Mouse (Mus musculus) embryonic facial prominence, embryonic 12.5 days (tissue): ENCODE results near the gene C2. TPM values are rescaled to one million over a fixed set of nuclear protein-coding genes. Genes with fewer than 3 reads are reported as not detected.
"Not testable (repeated sequence)": the region's sequence is repeated elsewhere in the genome, so short reads cannot be mapped to it uniquely, and the experiment has no call there.

Source experiments
- ATAC-seq: fragments of 200-750 bp; cut with Nextera tagmentation; 2 replicates; pipeline ENCODE4 v1.8.0; 2017; ENCODE audit not compliant: insufficient number of reproducible peaks, insufficient read depth, low FRiP score, low TSS enrichment
- H3K27ac ChIP-seq: fragments of 300-500 bp; sonication (generic); 2 replicates; pipeline ENCODE4 v1.5.1; 2016; ENCODE audit warnings: mild to moderate bottlenecking
- H3K27me3 ChIP-seq: fragments of 300-500 bp; sonication (generic); 2 replicates; pipeline ENCODE4 v1.6.1; 2016; ENCODE audit warnings: mild to moderate bottlenecking, moderate library complexity
- H3K36me3 ChIP-seq: fragments of 300-500 bp; sonication (generic); 2 replicates; pipeline ENCODE4 v1.6.1; 2016; ENCODE audit warnings: mild to moderate bottlenecking
- H3K4me1 ChIP-seq: fragments of 300-500 bp; sonication (generic); 2 replicates; pipeline ENCODE4 v1.6.1; 2016
- H3K4me2 ChIP-seq: fragments of 300-500 bp; sonication (generic); replicated peaks from 2 replicates; pipeline ENCODE4 v1.6.1; 2016; ENCODE audit warnings: mild to moderate bottlenecking, moderate library complexity
- H3K4me3 ChIP-seq: fragments of 300-500 bp; sonication (generic); 2 replicates; pipeline ENCODE4 v1.5.1; 2016; ENCODE audit warnings: mild to moderate bottlenecking
- H3K9ac ChIP-seq: fragments of 300-500 bp; sonication (generic); 2 replicates; pipeline ENCODE4 v1.6.1; 2016; ENCODE audit warnings: mild to moderate bottlenecking, moderate library complexity
- H3K9me3 ChIP-seq: fragments of 300-500 bp; sonication (generic); 2 replicates; pipeline ENCODE4 v1.6.1; 2016; ENCODE audit warnings: mild to moderate bottlenecking, moderate library complexity
- WGBS: fragments of 180-500 bp; shearing (Covaris S2); methylation state at CpG from one replicate; pipeline ENCODE4 v1.1.7; 2016; 5-methylcytosine and 5-hydroxymethylcytosine counted together
- polyA plus RNA-seq: library from polyadenylated mRNA; unstranded; fragments of >200 nt; fragmentation: Nextera tagmentation; extraction: Ambion mirVana; gene quantifications from 2 replicates; pipeline ENCODE4 v1.2.1, GENCODE M21; 2016

C2 gene
- polyA plus RNA-seq, 1 experiment from 2014 or later: 1.2 TPM

DNA sequence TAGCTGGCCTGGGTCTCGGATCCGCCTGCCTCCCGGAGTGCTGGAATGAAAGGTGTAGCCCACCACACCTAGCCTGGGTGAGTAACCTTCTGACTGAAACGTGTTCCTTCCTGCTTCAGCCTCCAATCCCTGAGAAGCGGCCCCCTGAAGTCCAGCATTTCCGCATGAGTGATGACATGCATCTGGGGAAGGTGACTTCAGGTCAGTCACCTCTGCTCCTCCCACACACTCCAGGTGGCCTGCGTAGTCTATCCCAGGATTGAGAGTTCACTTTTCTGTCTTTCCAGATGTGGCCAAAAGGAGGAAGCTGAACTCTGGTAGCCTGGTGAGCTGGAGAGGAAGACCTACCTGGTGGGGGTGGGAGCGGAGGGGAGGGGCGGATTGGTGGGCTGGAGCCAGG, 4.8 kb upstream of the C2 start:
- peaks cover 62% of the 10 kb centered on the region for H3K36me3 ChIP-seq

DNA sequence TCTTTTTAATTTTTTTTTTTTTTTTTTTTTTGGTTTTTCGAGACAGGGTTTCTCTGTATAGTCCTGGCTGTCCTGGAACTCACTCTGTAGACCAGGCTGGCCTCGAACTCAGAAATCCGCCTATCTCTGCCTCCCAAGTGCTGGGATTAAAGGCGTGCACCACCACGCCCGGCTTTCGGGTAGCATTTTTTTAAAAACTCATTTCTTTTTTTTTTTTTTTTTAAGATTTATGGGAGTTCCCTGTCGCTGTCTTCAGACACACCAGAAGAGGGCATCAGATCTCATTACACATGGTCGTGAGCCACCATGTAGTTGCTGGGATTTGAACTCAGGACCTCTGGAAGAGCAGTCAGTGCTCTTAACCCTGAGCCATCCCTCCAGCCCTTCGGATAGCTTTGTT, 3.9 kb upstream of the C2 start:
- not testable (repeated sequence) for H3K27me3 ChIP-seq, ATAC-seq, H3K4me2 ChIP-seq, H3K27ac ChIP-seq, H3K4me3 ChIP-seq, H3K9ac ChIP-seq, H3K9me3 ChIP-seq
- H3K4me1 ChIP-seq: peaks cover 13% of the 10 kb centered on the region
- H3K36me3 ChIP-seq: peaks cover 52% of the 10 kb centered on the region
- WGBS: 90% methylated on average over 9 of the region's 10 CpGs

More for the DNA sequence above, 4.8 kb upstream of the C2 start:
- peaks cover 7% of the 10 kb centered on the region; the same call in 1 of the 2 replicates for H3K4me1 ChIP-seq
- H3K4me2 ChIP-seq: no peak overlapping the region
- WGBS: 90% methylated on average over 9 of the region's 9 CpGs
- ATAC-seq: no peak
- H3K9me3 ChIP-seq: no peaks in the 10 kb centered on the region
- no peak overlapping the region for H3K27ac ChIP-seq
- H3K27me3 ChIP-seq: no peaks in the 10 kb centered on the region
- H3K9ac ChIP-seq: no peak overlapping the region
- H3K4me3 ChIP-seq: no peak overlapping the region

DNA sequence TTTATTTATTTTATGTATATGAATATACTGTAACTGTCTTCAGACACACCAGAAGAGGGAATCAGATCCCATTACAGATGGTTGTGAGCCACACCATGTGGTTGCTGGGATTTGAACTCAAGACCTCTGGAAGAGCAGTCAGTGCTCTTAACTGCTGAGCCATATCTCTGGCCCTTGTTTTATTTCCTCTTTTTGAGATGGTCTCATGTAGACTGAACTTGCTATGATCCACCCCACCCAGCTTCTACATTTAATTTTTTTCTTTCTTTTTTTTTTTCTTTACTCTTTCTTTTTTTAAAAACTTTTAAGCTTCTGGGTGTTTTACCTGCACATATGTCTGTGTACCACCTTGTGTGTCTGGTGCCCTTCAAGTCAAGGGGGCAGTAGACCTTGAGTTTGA, 2.8 kb upstream of the C2 start:
- ATAC-seq, H3K9me3 ChIP-seq, H3K4me3 ChIP-seq, H3K4me2 ChIP-seq, H3K27ac ChIP-seq, H3K27me3 ChIP-seq, H3K9ac ChIP-seq: not testable (repeated sequence)
- H3K4me1 ChIP-seq: peaks cover 23% of the 10 kb centered on the region
- H3K36me3 ChIP-seq: peaks cover 49% of the 10 kb centered on the region

DNA sequence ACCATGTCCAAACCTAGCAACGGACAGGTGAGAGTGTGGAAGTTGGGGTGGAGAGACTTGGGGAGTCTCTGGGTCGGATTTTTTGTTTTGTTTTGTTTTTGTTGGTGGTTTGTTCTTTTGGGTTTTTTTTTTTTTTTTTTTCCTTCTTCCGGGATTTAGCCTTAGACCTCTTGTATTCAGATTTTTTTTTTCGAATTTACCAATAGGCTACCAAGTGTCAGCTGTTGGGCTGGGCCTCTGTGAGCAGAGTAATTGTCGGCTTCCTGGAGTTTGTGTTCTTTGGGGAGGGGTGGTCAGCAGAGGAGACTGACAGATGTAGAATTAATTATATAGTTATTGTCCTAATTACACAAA, 1.8 kb upstream of the C2 start:
- H3K36me3 ChIP-seq: peaks cover 40% of the 10 kb centered on the region
- H3K27me3 ChIP-seq: no peaks in the 10 kb centered on the region
- peak overlapping the region; percentile 99 for H3K4me3 ChIP-seq
- peak overlapping the region; percentile 97 for H3K4me2 ChIP-seq
- 0 out of 2 replicates have a peak, but pooled peaks cover 4% of the 10 kb centered on the region for H3K9me3 ChIP-seq
- no peak for ATAC-seq
- peaks cover 31% of the 10 kb centered on the region for H3K4me1 ChIP-seq
- peak overlapping the region; percentile 96 for H3K27ac ChIP-seq
- under 1% methylated on average over 5 of the region's 5 CpGs for WGBS
- H3K9ac ChIP-seq: peak overlapping the region; percentile 98

DNA sequence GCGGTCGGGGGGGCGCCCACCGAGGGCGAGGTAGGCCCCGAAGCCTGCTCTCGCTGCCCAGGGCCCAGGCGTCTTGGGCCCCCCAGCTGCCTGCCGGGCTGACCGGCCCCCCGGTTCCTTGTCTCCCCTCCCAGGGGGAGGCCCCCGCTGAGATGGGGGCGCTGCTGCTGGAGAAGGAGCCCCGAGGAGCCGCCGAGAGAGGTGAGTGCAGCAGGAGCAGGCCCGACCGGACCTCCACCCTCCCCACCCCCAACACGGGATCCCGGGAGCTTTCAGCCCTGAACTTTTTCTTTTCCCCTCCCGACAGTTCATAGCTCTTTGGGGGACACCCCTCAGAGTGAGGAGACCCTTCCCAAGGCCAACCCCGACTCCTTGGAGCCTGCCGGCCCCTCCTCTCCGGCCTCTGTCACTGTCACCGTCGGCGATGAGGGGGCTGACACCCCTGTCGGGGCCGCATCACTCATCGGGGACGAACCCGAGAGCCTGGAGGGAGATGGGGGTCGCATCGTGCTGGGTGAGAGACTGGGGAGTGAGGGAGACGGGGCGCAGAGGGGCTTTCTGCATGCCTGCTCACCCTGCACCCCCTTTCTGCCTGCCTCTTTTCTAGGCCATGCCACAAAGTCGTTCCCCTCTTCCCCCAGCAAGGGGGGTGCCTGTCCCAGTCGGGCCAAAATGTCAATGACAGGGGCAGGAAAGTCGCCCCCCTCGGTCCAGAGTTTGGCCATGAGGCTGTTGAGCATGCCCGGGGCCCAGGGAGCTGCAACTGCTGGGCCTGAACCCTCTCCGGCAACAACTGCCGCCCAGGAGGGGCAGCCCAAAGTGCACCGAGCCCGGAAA, 1.2 kb upstream of the C2 start:
- H3K9ac ChIP-seq: peak overlapping the region; percentile 98
- no peaks in the 10 kb centered on the region for H3K27me3 ChIP-seq
- no peak for ATAC-seq
- H3K4me3 ChIP-seq: peak overlapping the region; percentile 99
- H3K36me3 ChIP-seq: peaks cover 34% of the 10 kb centered on the region
- under 1% methylated on average over 41 of the region's 45 CpGs for WGBS
- peak overlapping the region; percentile 96 for H3K27ac ChIP-seq
- peaks cover 31% of the 10 kb centered on the region for H3K4me1 ChIP-seq
- H3K4me2 ChIP-seq: peak overlapping the region; percentile 97
- H3K9me3 ChIP-seq: 0 out of 2 replicates have a peak, but pooled peaks cover 4% of the 10 kb centered on the region

DNA sequence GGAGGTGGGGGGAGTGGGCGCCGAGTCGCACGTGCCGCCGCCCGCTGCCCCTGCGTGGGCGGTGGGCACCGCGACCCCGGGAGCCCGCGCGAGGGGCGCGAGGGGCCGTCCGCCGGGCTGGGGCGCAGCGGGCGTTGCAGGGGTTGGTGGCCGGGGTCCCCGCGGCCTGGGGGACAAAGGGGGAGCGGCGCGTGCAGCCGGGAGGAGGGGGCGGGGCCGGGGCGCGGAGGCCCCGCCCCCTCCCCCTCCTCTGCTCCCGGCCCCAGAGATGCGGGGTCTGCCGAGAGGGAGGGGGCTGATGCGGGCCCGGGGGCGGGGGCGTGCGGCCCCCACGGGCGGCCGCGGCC, 614 bp upstream of the C2 start:
- under 1% methylated on average over 16 of the region's 47 CpGs for WGBS
- Histone ChIP-seq H3K4me2 (peak overlapping the region; percentile 97), H3K4me1 (peaks cover 34% of the 10 kb centered on the region), H3K27me3 (no peaks in the 10 kb centered on the region), H3K27ac (peak overlapping the region; percentile 96), H3K9me3 (0 out of 2 replicates have a peak, but pooled peaks cover 4% of the 10 kb centered on the region), H3K36me3 (peaks cover 30% of the 10 kb centered on the region), H3K4me3 (peak overlapping the region; percentile 99), H3K9ac (peak overlapping the region; percentile 98)
- ATAC-seq: no peak

DNA sequence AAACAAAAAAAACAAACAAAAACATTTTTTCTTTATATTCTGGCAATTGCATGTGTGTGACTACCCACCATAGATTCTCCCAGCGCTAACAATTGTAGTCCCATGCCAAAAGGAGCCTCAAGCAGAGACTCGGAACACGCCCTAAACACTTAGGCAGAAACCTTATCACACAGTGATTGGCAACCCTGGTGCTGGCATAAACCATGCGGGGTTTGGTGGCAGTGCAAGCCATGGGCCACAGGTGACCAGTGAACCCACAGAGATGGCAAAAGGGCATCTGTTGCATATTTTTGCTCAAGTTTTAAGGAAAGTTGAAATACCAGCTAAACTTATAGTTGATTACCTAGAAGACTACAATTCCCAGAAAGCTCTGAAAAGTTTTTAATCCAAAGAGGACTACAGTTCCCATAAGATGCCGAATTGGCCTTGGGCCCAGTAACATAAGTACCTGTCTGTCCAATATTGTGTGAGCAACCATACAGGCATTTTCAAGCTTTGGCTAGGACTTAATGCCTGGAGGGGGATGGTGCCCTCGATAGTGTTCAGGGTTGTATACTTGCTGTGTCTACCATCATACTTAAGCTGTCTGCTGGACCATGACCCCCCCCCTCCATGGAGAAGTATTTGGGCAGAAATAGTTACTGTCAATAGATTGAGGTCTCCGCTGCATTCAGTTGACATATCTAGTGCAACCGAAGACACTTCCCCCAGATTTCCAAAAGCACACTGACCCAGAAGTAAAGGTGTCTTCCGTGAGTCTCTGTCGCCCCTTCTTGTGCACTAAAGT, 499 bp downstream of the C2 start:
- H3K9ac ChIP-seq: peak overlapping the region; percentile 98
- H3K4me2 ChIP-seq: peak overlapping the region; percentile 97
- 23% methylated on average over 10 of the region's 10 CpGs for WGBS
- peak overlapping the region; percentile 99 for H3K4me3 ChIP-seq
- H3K4me1 ChIP-seq: peaks cover 35% of the 10 kb centered on the region
- 0 out of 2 replicates have a peak, but pooled peaks cover 4% of the 10 kb centered on the region for H3K9me3 ChIP-seq
- peaks cover 18% of the 10 kb centered on the region for H3K36me3 ChIP-seq
- no peaks in the 10 kb centered on the region for H3K27me3 ChIP-seq
- no peak for ATAC-seq
- peak overlapping the region; percentile 96 for H3K27ac ChIP-seq

DNA sequence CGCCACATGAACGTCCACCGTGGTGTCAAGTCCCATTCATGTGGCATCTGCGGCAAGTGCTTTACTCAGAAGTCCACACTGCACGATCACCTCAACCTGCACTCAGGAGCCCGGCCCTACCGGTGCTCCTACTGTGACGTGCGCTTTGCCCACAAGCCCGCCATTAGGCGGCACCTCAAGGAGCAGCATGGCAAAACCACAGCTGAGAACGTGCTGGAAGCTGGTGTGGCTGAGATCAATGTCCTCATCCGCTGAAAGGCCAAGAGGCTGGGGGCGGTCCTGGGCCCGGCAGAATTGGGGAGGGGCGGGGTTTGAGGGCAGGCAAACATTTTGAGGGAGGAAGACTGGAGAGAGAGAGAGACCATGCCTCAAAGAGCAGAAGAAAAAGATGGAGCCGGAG, 1.7 kb downstream of the C2 start:
- peak overlapping the region; percentile 97 for H3K4me2 ChIP-seq
- H3K36me3 ChIP-seq: peaks cover 10% of the 10 kb centered on the region
- peak overlapping the region; percentile 83; the same call in 1 of the 2 replicates for H3K4me3 ChIP-seq
- H3K9me3 ChIP-seq: 0 out of 2 replicates have a peak, but pooled peaks cover 4% of the 10 kb centered on the region
- WGBS: 88% methylated on average over 17 of the region's 17 CpGs
- no peaks in the 10 kb centered on the region for H3K27me3 ChIP-seq
- peaks cover 35% of the 10 kb centered on the region for H3K4me1 ChIP-seq
- no peak for ATAC-seq
- H3K9ac ChIP-seq: no peak overlapping the region
- no peak overlapping the region for H3K27ac ChIP-seq

DNA sequence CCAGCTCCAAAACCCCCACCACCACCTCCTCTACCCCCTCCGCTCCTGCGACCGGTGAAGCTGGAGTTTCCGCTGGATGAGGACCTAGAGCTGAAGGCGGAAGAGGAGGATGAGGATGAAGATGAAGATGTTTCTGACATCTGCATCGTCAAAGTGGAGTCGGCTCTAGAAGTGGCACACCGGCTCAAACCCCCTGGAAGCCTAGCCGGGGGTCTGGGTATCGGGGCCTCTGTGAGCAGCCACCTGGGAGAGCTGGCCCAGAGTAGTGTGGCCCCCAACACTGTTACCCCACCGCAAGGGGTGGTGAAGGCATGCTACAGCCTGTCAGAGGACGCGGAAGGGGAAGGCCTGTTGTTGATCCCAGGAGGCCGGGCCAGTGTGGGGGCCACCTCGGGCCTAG, 2.3 kb downstream of the C2 start:
- no peak for ATAC-seq
- 0 out of 2 replicates have a peak, but pooled peaks cover 4% of the 10 kb centered on the region for H3K9me3 ChIP-seq
- H3K4me1 ChIP-seq: peaks cover 35% of the 10 kb centered on the region
- H3K9ac ChIP-seq: peak overlapping the region; percentile 95
- peak overlapping the region; percentile 95 for H3K27ac ChIP-seq
- H3K4me2 ChIP-seq: peak overlapping the region; percentile 97
- peaks cover 9% of the 10 kb centered on the region for H3K36me3 ChIP-seq
- peak overlapping the region; percentile 83 for H3K4me3 ChIP-seq
- H3K27me3 ChIP-seq: no peaks in the 10 kb centered on the region
- 92% methylated on average over 15 of the region's 15 CpGs for WGBS

DNA sequence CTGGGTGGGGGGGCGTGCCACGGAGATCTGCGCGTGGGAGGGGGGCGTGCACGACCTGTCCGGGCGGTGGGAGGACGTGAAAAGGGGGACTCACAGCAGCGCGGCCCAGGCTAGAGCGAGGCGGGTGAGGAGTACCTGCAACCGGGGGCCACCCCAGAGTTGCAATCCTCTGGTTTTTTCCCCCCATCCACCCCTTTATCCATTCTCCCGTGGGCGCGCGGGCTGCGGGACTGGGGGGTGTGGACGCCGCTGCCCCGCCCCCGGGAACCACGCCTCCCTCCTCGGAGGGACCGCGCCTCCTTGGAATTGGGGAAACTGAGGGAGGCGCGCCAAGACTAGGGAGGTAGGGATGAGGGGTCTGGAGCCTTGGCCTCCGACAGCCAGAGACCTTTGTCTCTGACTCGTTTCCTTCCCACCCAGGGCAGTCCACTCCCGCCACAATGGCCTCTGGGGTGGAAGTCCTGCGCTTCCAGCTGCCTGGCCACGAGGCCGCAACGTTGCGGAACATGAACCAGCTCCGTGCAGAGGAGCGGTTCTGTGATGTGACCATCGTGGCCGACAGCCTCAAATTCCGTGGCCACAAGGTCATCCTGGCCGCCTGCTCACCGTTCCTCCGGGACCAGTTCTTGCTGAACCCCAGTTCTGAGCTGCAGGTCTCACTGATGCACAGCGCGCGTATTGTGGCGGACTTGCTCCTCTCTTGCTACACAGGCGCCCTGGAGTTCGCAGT, 3.1 kb downstream of the C2 start:
- Histone ChIP-seq H3K4me3 (peak overlapping the region; percentile 83), H3K27ac (peak overlapping the region; percentile 95), H3K9ac (peak overlapping the region; percentile 95), H3K4me2 (peak overlapping the region; percentile 97), H3K4me1 (peaks cover 29% of the 10 kb centered on the region), H3K9me3 (0 out of 2 replicates have a peak, but pooled peaks cover 4% of the 10 kb centered on the region), H3K36me3 (peaks cover 9% of the 10 kb centered on the region), H3K27me3 (no peaks in the 10 kb centered on the region)
- 6% methylated on average over 48 of the region's 51 CpGs for WGBS
- no peak for ATAC-seq

DNA sequence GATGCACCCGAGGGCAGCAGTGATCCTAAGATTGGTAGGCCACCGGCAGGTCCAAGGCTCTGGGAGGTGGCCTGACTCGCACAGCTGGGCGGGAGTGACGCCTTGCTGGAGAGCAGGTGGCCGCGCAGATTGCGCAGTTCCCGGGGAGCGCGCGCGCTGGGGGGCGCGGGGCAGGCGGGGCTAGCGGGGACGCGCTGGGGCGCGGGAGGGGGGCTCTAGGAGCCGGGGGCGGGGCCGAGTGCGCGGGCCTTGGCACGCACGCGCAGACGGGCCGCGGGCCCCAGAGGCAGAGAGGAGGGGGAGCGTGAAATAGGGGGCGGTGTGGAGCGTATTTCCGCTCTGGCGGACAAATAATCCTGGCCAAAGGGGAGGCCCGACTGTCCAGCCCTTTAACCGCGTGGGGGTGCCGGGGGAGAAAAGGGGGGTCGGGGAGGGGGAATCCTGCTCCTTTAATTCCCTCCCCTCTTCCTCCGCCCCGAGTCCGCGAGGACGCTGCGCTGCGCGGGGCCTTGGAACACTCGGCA, 3.9 kb downstream of the C2 start:
- Histone ChIP-seq H3K4me2 (peak overlapping the region; percentile 97), H3K36me3 (peaks cover 9% of the 10 kb centered on the region), H3K9me3 (0 out of 2 replicates have a peak, but pooled peaks cover 4% of the 10 kb centered on the region), H3K27ac (peak overlapping the region; percentile 95), H3K4me3 (peak overlapping the region; percentile 83), H3K4me1 (peaks cover 29% of the 10 kb centered on the region), H3K27me3 (no peaks in the 10 kb centered on the region), H3K9ac (peak overlapping the region; percentile 95)
- under 1% methylated on average over 49 of the region's 51 CpGs for WGBS
- peak; percentile 86 for ATAC-seq
